Mouse (Mus musculus) limb, embryonic 14.5 days (tissue): Measurements from ENCODE around the gene P2rx5. TPM values are rescaled to one million over a fixed set of nuclear protein-coding genes. Genes with fewer than 3 reads are reported as not detected.

Source experiments
- ATAC-seq: fragments of 200-750 bp; cut with Nextera tagmentation; 2 replicates; pipeline ENCODE4 v1.8.0; 2017; ENCODE audit warnings: low read depth, moderate number of reproducible peaks, moderate TSS enrichment; ENCODE audit not compliant: low FRiP score
- DNase-seq: peaks from one replicate; pipeline ENCODE4 v3.0.0-alpha.2; 2015; ENCODE audit warnings: low spot score
- H3K27ac ChIP-seq: fragments of 300-500 bp; sonication (generic); replicated peaks from 2 replicates; pipeline ENCODE4 v1.5.1; 2014; ENCODE audit warnings: low read depth, mild to moderate bottlenecking, low read length, moderate library complexity, mixed read lengths
- H3K27me3 ChIP-seq: fragments of 300-500 bp; sonication (generic); 2 replicates; pipeline ENCODE4 v1.6.1; 2014; ENCODE audit warnings: low read length, mixed read lengths; ENCODE audit not compliant: control insufficient read depth, insufficient read depth
- H3K36me3 ChIP-seq: fragments of 300-500 bp; sonication (generic); 2 replicates; pipeline ENCODE4 v1.6.1; 2014; ENCODE audit warnings: mild to moderate bottlenecking, low read length, moderate library complexity, mixed read lengths; ENCODE audit not compliant: control insufficient read depth, insufficient read depth
- H3K4me1 ChIP-seq: fragments of 300-500 bp; sonication (generic); 2 replicates; pipeline ENCODE4 v1.6.1; 2014; ENCODE audit warnings: antibody characterized with exemption, low read length, mixed read lengths; ENCODE audit not compliant: control insufficient read depth, insufficient read depth
- H3K4me2 ChIP-seq: fragments of 300-500 bp; sonication (generic); replicated peaks from 2 replicates; pipeline ENCODE4 v1.6.1; 2014; ENCODE audit warnings: low read depth, mild to moderate bottlenecking, low read length, moderate library complexity; ENCODE audit not compliant: severe bottlenecking
- H3K4me3 ChIP-seq: fragments of 300-500 bp; sonication (generic); replicated peaks from 2 replicates; pipeline ENCODE4 v1.5.1; 2014; ENCODE audit warnings: low read length
- H3K9ac ChIP-seq: fragments of 300-500 bp; sonication (generic); 2 replicates; pipeline ENCODE4 v1.6.1; 2014; ENCODE audit warnings: mild to moderate bottlenecking, low read depth, low read length, moderate library complexity; ENCODE audit not compliant: severe bottlenecking
- H3K9me3 ChIP-seq: fragments of 300-500 bp; sonication (generic); 2 replicates; pipeline ENCODE4 v1.6.1; 2016; ENCODE audit warnings: low read length; ENCODE audit not compliant: control insufficient read depth
- POLR2A ChIP-seq: fragments of 200-500 bp; IDR thresholded peaks from 2 replicates; pipeline ENCODE4 v1.8.0; 2012; ENCODE audit warnings: inconsistent platforms, mild to moderate bottlenecking, moderate library complexity, borderline replicate concordance; ENCODE audit not compliant: insufficient read depth, insufficient read length; ENCODE audit errors: extremely low read depth
- WGBS: fragments of 180-500 bp; shearing (Covaris S2); extraction: QIAGEN DNeasy Blood & Tissue Kit; methylation state at CpG from one replicate; pipeline ENCODE4 v1.1.7; 2014; 5-methylcytosine and 5-hydroxymethylcytosine counted together
- polyA plus RNA-seq, 2 experiments: library from polyadenylated mRNA; depleted of rRNA in 1 of 2; stranded (reverse) in 1 of 2; unstranded in 1 of 2; fragments of >200 nt; fragmentation: Nextera tagmentation in 1 of 2; extraction: Ambion mirVana in 1 of 2; gene quantifications; 2 replicates each; pipeline versions ENCODE4 v1.2.1 to v1.2.3; 2012 to 2014

Gene P2rx5
- polyA plus RNA-seq, 2 experiments, result 1.3 to 1.7 TPM

GRCm38 (mm10) chr11:73198603-73199229 lies 38.5 kb downstream of the P2rx5 start, which contains the start of gene Ctns:
Ctns (minus strand) TSS chr11:73199042.
- DNase-seq (peak; percentile 80), ATAC-seq (peak; percentile 97)
- H3K4me3 ChIP-seq, result peak within 1 kb of the TSS; percentile 66
- H3K9ac ChIP-seq, result peak within 1 kb of the TSS; percentile 68
- peak within 1 kb of the TSS; percentile 93 for H3K4me2 ChIP-seq
- H3K27ac ChIP-seq, result no peak within 1 kb of the TSS
- H3K9me3 ChIP-seq, result no peaks in the 10 kb centered on the region
- no peaks in the 10 kb centered on the region for H3K27me3 ChIP-seq
- TF ChIP-seq POLR2A, result peak; percentile 44; the same call in 1 of the 2 replicates
- WGBS, result 1% methylated on average over 22 of the region's 22 CpGs
- peaks cover 3% of the 10 kb centered on the region; the same call in 1 of the 2 replicates for H3K4me1 ChIP-seq
- H3K36me3 ChIP-seq, result 0 out of 2 replicates have a peak, but pooled peaks cover 3% of the 10 kb centered on the region

- Histone ChIP-seq H3K9me3 (no peaks in the 10 kb centered on the region), H3K36me3 (0 out of 2 replicates have a peak, but pooled peaks cover 3% of the 10 kb centered on the region), H3K27ac (no peak within 1 kb of the TSS), H3K9ac (peak within 1 kb of the TSS; percentile 68), H3K4me3 (peak within 1 kb of the TSS; percentile 66), H3K27me3 (no peaks in the 10 kb centered on the region), H3K4me1 (peaks cover 3% of the 10 kb centered on the region; the same call in 1 of the 2 replicates), H3K4me2 (peak within 1 kb of the TSS; percentile 93)
- DNase-seq (peak; percentile 97), ATAC-seq (peak; percentile 99)
- 0% methylated on average over 32 of the region's 32 CpGs for WGBS
- TF ChIP-seq POLR2A, result no peak
Observed at GRCm38 (mm10) chr11:73199230-73199712, 39.0 kb downstream of the P2rx5 start, which contains the start of gene Shpk. Shpk (plus strand) TSS chr11:73199460.

GRCm38 (mm10) chr11:73199879-73200278 lies 39.7 kb downstream of the P2rx5 start:
- ATAC-seq, result no peak
- Histone ChIP-seq H3K9ac (peak overlapping the region; percentile 68), H3K27me3 (no peaks in the 10 kb centered on the region), H3K27ac (no peak overlapping the region), H3K4me3 (peak overlapping the region; percentile 66), H3K4me2 (peak overlapping the region; percentile 93), H3K36me3 (0 out of 2 replicates have a peak, but pooled peaks cover 3% of the 10 kb centered on the region), H3K9me3 (no peaks in the 10 kb centered on the region), H3K4me1 (peaks cover 3% of the 10 kb centered on the region; the same call in 1 of the 2 replicates)
- WGBS, result 3% methylated on average over 11 of the region's 12 CpGs
- no peak for TF ChIP-seq POLR2A
- DNase-seq, result no peak

DNA sequence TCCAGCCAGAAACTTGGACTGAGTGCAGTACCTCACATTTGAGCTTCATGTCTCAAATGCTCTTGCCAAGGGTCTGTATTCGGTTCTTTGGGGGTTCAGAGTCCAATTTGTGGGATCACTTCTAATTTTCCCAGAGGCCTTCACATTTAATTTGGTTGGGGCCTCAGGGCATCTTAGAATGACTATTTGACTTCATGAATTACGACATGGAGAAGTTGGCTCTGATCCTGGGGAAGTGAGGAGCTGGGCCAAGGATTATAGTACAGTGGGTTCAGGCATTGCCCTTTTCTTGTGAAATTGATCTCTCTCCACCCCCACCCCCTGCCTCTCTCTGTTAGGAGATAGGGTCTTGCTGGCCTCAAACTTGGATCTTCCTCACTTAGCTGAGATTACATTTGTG lies 40.8 kb downstream of the P2rx5 start:
- DNase-seq (no peak), ATAC-seq (no peak)
- Histone ChIP-seq H3K9ac (no peak overlapping the region), H3K36me3 (no peaks in the 10 kb centered on the region), H3K9me3 (no peaks in the 10 kb centered on the region), H3K4me2 (no peak overlapping the region), H3K27ac (no peak overlapping the region), H3K4me3 (no peak overlapping the region), H3K4me1 (peaks cover 3% of the 10 kb centered on the region; the same call in 1 of the 2 replicates), H3K27me3 (no peaks in the 10 kb centered on the region)
- no peak for TF ChIP-seq POLR2A
- WGBS, result 65% methylated on average over 2 of the region's 2 CpGs

GRCm38 (mm10) chr11:73201597-73201996 lies 41.4 kb downstream of the P2rx5 start:
- Histone ChIP-seq H3K9ac (no peak overlapping the region), H3K27me3 (no peaks in the 10 kb centered on the region), H3K9me3 (no peaks in the 10 kb centered on the region), H3K36me3 (no peaks in the 10 kb centered on the region), H3K27ac (no peak overlapping the region), H3K4me1 (peaks cover 3% of the 10 kb centered on the region; the same call in 1 of the 2 replicates), H3K4me2 (no peak overlapping the region), H3K4me3 (no peak overlapping the region)
- DNase-seq (no peak), ATAC-seq (no peak)
- 38% methylated on average over 4 of the region's 4 CpGs for WGBS
- no peak for TF ChIP-seq POLR2A
